Mouse (Mus musculus) left cerebral cortex, adult 2 months (tissue): ENCODE measurements around the gene Agbl2. TPM values are rescaled to one million over a fixed set of nuclear protein-coding genes. Genes with fewer than 3 reads are reported as not detected.

ENCODE experiments used
- DNase-seq, 2 experiments: peaks; one replicate each; pipeline ENCODE4 v3.0.0; 2021 to 2022; ENCODE audit warnings: low spot score in 2 of 2, mixed read lengths in 1 of 2; ENCODE audit errors: extremely low spot score in 1 of 2
- H3K27ac ChIP-seq: fragments of 200-600 bp; 2 replicates; pipeline ENCODE4 v1.8.1; 2022
- H3K4me3 ChIP-seq: fragments of 200-600 bp; 2 replicates; pipeline ENCODE4 v1.8.1; 2022
- CTCF ChIP-seq: fragments of 200-600 bp; IDR thresholded peaks from 2 replicates; pipeline ENCODE4 v1.8.1; 2022; ENCODE audit warnings: antibody characterized with exemption, mild to moderate bottlenecking, moderate library complexity
- intact Hi-C: fragments of 180-260 bp; cut with DNase I; formaldehyde crosslinking; loops from one replicate; pipeline ENCODE4 v1.15.1; 2025
- total RNA-seq, 2 experiments: library from RNA; stranded (reverse); gene quantifications; 2 replicates each; pipeline ENCODE4 v1.2.3; 2021

Agbl2 gene
- total RNA-seq, 2 experiments from 2014 or later = 0.38 to 0.72 TPM

GRCm38 (mm10) chr2:90753565-90753964 lies 29.0 kb upstream of the Agbl2 start:
- no peak overlapping the region for H3K27ac ChIP-seq
- no peak overlapping the region for H3K4me3 ChIP-seq
- intact Hi-C loops = no loop called here
- no peak for TF ChIP-seq CTCF
- no peak for DNase-seq

GRCm38 (mm10) chr2:90754188-90754587 lies 28.3 kb upstream of the Agbl2 start:
- H3K27ac ChIP-seq = no peak overlapping the region
- H3K4me3 ChIP-seq = no peak overlapping the region
- no peak for TF ChIP-seq CTCF
- DNase-seq = no peak
- intact Hi-C loops = no loop called here

GRCm38 (mm10) chr2:90765123-90765522 lies 17.4 kb upstream of the Agbl2 start:
- no peak overlapping the region for H3K4me3 ChIP-seq
- no peak for DNase-seq
- intact Hi-C loops = no loop called here

GRCm38 (mm10) chr2:90781323-90781722 lies 1.2 kb upstream of the Agbl2 start:
- H3K27ac ChIP-seq = no peak overlapping the region
- TF ChIP-seq CTCF = no peak
- DNase-seq = no peak
- intact Hi-C loops = no loop called here
- no peak overlapping the region for H3K4me3 ChIP-seq

More at GRCm38 (mm10) chr2:90765123-90765522, 17.4 kb upstream of the Agbl2 start:
- no peak for TF ChIP-seq CTCF
- no peak overlapping the region for H3K27ac ChIP-seq

GRCm38 (mm10) chr2:90781938-90782337 lies 589 bp upstream of the Agbl2 start:
- no peak for TF ChIP-seq CTCF
- DNase-seq = no peak
- H3K27ac ChIP-seq = no peak overlapping the region
- intact Hi-C loops = no loop called here
- H3K4me3 ChIP-seq = no peak overlapping the region

- no peak for TF ChIP-seq CTCF
- no peak for DNase-seq
- Histone ChIP-seq H3K27ac (no peak overlapping the region), H3K4me3 (peak overlapping the region; percentile 39)
- intact Hi-C loops = no loop called here
Measured at GRCm38 (mm10) chr2:90782901-90783486, 467 bp downstream of the Agbl2 start.

- Histone ChIP-seq H3K4me3 (no peak overlapping the region), H3K27ac (no peak overlapping the region)
- TF ChIP-seq CTCF = no peak
- DNase-seq = no peak
- intact Hi-C loops = no loop called here
Measured at GRCm38 (mm10) chr2:90788126-90788525, 5.6 kb downstream of the Agbl2 start.

- H3K4me3 ChIP-seq = no peak overlapping the region
- intact Hi-C loops = no loop called here
- no peak for TF ChIP-seq CTCF
- no peak overlapping the region for H3K27ac ChIP-seq
- DNase-seq = no peak
Measured at GRCm38 (mm10) chr2:90808241-90809126, 26.0 kb downstream of the Agbl2 start.

GRCm38 (mm10) chr2:90810751-90811150 lies 28.2 kb downstream of the Agbl2 start:
- Histone ChIP-seq H3K4me3 (no peak overlapping the region), H3K27ac (no peak overlapping the region)
- no peak for DNase-seq
- no peak for TF ChIP-seq CTCF
- intact Hi-C loops = no loop called here

GRCm38 (mm10) chr2:90815266-90815665 lies 32.7 kb downstream of the Agbl2 start:
- Histone ChIP-seq H3K4me3 (no peak overlapping the region), H3K27ac (no peak overlapping the region)
- DNase-seq = no peak
- no peak for TF ChIP-seq CTCF
- intact Hi-C loops = no loop called here

- intact Hi-C loops = no loop called here
- Histone ChIP-seq H3K4me3 (no peak overlapping the region), H3K27ac (no peak overlapping the region)
- TF ChIP-seq CTCF = no peak
- DNase-seq = no peak
Measured at GRCm38 (mm10) chr2:90816144-90816543, 33.6 kb downstream of the Agbl2 start.

- intact Hi-C loops = no loop called here
- TF ChIP-seq CTCF = no peak
- Histone ChIP-seq H3K27ac (no peak overlapping the region), H3K4me3 (no peak overlapping the region)
- DNase-seq = no peak
Measured at GRCm38 (mm10) chr2:90818710-90819109, 36.2 kb downstream of the Agbl2 start.
